Mouse (Mus musculus) olfactory bulb, adult 2 months (tissue): ENCODE measurements around the gene Hmg20b. TPM values are rescaled to one million over a fixed set of nuclear protein-coding genes. Genes with fewer than 3 reads are reported as not detected.

ENCODE experiments used
- H3K27ac ChIP-seq: fragments of 200-500 bp; 2 replicates; pipeline ENCODE4 v1.5.1; 2012; ENCODE audit warnings: low read depth, low read length; ENCODE audit not compliant: insufficient read depth
- H3K4me1 ChIP-seq: fragments of 200-500 bp; 2 replicates; pipeline ENCODE4 v1.6.1; 2012; ENCODE audit warnings: low read length; ENCODE audit not compliant: control insufficient read depth, insufficient read depth
- H3K4me3 ChIP-seq: fragments of 200-500 bp; 2 replicates; pipeline ENCODE4 v1.5.1; 2012; ENCODE audit warnings: mild to moderate bottlenecking, low read depth, low read length, moderate library complexity; ENCODE audit not compliant: insufficient read depth
- CTCF ChIP-seq: fragments of 200-500 bp; IDR thresholded peaks from 2 replicates; pipeline ENCODE4 v1.5.1; 2012; ENCODE audit warnings: low read depth, mild to moderate bottlenecking, low read length, moderate library complexity; ENCODE audit not compliant: insufficient read depth
- POLR2A ChIP-seq: fragments of 200-500 bp; IDR thresholded peaks from 2 replicates; pipeline ENCODE4 v1.6.1; 2012; ENCODE audit warnings: mild to moderate bottlenecking, low read depth, low read length, moderate library complexity; ENCODE audit not compliant: insufficient read depth
- WGBS: fragments of 180-500 bp; shearing (Covaris S2); methylation state at CpG from one replicate; pipeline ENCODE4 v1.1.7; 2018; 5-methylcytosine and 5-hydroxymethylcytosine counted together
- polyA plus RNA-seq: library from polyadenylated mRNA; stranded (reverse); fragments of >200 nt; gene quantifications from 2 replicates; pipeline ENCODE4 v1.2.4, GENCODE M21; 2012; ENCODE audit warnings: low replicate concordance; ENCODE audit not compliant: missing spikeins, insufficient read depth, insufficient read length

The Hmg20b gene
- polyA plus RNA-seq, 1 experiment = not detected

DNA sequence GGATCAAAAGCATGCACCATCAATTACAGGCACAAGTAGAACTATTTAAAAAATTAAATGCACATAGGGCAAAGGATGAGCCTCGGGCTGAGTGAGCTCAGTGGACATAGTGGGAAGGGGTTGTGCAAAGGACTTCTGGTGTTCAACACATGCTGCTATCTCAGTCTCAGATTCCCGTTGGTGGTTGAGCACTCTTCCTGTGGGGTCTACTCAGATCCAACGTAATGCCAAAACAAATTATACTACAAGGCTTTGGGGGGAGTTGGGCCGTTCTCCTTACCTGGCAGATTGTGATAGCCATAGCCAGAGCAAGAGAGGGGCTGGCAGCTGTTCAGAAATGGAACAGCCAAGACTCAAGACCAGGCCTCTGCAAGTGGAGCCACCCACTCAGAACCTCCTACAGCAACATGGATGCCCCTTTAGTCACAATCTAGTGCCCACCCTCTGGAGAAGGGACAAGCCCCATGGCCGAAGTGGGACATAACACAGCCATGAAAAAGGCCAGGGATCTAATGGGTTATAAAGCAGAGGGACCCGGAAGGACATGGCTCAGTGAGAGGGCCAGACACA, 29.6 kb upstream of the Hmg20b start:
- Histone ChIP-seq H3K27ac (no peak overlapping the region), H3K4me3 (no peak overlapping the region), H3K4me1 (peaks cover 20% of the 10 kb centered on the region)
- 89% methylated on average over 6 of the region's 6 CpGs for WGBS
- TF ChIP-seq POLR2A (no peak), CTCF (no peak)

DNA sequence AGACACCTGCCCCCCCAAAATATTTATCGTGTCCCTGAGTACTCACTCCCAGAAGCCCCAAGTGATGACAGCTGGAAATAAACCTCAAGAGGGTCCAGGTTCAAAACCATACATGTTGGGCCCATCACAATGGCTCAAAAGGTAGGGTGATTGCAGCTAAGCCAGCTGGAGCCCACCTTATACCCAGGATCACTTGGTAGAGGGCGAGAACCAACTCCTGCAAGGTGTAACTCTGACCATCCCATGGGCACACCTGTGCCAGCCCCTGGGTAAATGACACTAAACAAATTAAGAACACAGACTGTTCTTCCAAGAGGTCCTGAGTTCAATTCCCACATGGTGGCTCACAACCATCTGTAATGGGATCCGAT, 28.9 kb upstream of the Hmg20b start:
- Histone ChIP-seq H3K4me3 (peak overlapping the region; percentile 91; the same call in 1 of the 2 replicates), H3K4me1 (peaks cover 20% of the 10 kb centered on the region), H3K27ac (no peak overlapping the region)
- 55% methylated on average over 3 of the region's 3 CpGs for WGBS
- TF ChIP-seq CTCF = no peak
- TF ChIP-seq POLR2A = no peak

DNA sequence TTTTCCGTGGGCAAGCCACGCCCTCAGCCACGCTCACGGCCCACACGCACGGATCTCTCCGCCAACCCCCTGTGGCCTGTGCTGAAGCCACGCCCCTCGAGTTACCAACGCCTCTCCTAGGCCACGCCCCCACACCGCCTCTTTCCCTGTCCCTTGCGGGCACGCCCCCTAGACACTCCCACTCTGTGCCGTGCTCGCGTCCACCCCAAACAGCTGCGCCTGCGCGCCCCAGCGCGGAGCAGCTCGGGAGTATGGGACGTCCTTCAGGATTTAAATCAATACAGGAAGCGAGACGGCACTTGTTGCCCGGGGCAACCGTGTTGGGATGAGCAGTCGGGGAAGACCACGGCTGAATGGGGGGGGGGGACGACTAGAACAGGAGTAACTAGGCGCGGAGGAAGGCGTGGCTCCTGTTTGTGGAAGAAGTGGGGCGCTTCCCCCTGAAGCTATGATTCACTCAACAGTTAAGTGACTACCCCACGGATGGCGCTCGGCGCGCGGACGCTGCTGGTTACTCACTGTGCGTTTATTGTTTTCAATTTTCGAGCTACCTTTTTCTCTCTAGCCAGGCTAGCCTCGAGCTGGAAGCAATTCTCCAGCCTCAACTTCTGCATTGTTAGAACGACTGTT, 28.4 kb upstream of the Hmg20b start:
- peaks cover 20% of the 10 kb centered on the region for H3K4me1 ChIP-seq
- TF ChIP-seq CTCF (no peak), POLR2A (no peak)
- H3K27ac ChIP-seq = no peak overlapping the region
- peak overlapping the region; percentile 91 for H3K4me3 ChIP-seq
- under 1% methylated on average over 46 of the region's 46 CpGs for WGBS

DNA sequence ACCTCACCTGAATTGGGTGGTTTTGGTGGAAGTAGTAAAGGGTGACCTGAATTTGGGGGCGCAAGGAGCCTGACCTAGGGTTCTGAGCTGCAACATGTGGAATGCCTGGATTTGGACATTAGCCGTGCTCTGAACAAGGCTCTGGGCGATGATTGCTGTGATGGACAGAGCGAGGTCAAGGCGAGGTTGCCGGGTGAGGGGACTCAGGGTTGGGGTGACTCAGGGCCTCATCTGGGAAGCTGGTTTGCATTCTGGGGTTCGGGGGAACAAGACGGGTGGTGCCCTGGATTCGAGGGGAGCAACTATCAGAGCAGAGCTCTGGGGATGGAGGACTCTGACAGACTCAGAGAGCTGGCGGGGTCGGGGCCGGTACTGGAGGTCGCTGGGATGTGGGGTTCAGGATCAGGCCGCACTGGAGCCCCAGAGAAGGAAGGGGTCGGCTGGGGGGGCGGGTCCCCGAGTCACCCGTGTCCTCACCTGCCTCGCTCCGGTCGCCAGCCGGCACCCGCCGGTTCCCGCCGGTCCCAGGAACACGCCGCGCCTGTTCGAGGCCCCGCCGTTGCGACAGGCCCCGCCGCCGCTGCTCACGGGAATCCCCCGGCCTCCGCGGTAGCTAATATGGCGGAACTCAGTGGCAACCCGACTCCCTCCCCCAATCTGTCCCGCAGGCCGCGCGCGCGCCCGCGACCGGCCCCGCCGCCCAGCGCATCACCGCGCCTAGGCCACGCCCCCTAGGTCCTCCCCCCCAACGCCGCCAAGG, 27.7 kb upstream of the Hmg20b start, which contains the start of gene Fzr1:
TSS of gene Fzr1 (minus strand) at position 724 of the 760 bp plus-strand sequence.
- Histone ChIP-seq H3K27ac (0 out of 2 replicates have a peak within 1 kb of the TSS, but pooled peaks have one; percentile 37), H3K4me1 (peaks cover 20% of the 10 kb centered on the region), H3K4me3 (peak within 1 kb of the TSS; percentile 91)
- TF ChIP-seq POLR2A (peak; percentile 64), CTCF (no peak)
- 1% methylated on average over 57 of the region's 59 CpGs for WGBS

DNA sequence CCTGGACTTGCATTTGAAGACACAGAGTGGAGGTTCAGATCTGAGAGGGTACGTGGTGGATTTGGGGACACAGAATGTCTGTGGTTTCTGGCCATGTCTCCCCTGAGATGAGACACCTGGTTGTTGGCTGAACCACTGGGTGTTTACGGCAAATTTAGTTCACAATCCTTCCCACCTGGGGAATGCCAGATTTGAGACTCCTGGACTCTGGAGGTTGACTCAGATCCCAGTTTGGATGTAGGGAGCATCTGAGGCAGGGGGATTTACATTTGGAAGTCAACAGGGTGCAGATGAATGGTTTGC, 27.0 kb upstream of the Hmg20b start:
- Histone ChIP-seq H3K4me3 (peak overlapping the region; percentile 91), H3K27ac (no peak overlapping the region), H3K4me1 (peaks cover 20% of the 10 kb centered on the region)
- TF ChIP-seq POLR2A (no peak), CTCF (no peak)
- WGBS = 42% methylated on average over 2 of the region's 2 CpGs

DNA sequence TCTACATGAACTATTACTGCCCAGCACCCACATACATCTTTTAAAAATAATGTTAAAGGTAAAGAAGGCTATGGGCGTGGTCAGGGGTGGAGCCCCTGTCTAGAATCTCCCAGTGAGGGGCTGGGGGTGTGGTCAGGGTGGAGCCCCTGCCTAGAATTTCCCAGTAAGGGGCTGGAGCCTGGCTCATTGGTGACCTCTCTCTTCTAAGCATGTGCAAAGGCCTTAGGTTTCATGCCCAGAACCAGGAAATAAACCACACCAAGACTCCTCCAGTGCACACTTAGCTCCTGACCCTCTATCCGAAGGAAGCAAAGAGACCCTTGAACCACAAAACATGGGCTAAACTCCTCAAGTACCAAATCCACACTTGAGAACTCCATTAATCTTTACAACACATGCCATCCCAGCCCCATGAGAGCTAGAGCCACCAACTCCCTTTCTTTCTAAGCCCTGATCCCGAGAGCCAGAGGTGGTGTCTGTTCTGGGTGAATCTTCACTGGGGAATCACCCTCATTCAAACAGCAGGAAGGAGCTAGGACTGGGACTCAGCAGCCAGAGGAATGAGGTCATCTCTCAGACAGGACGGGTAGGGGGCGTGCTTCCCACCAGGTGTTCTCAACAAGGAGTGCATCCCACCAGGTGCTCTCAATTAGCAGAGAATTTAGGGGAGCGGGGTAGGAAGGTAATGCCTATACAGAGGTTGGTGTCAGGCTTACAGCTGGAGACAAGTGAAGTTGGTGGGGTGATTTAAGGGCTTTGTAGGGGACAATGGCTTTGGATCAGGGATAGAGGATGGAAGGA, 26.5 kb upstream of the Hmg20b start:
- whole genome bisulfite sequencing = 39% methylated on average over 6 of the region's 6 CpGs
- no peak for TF ChIP-seq POLR2A
- H3K4me3 ChIP-seq = 0 out of 2 replicates have a peak overlapping the region, but pooled peaks have one; percentile 91
- no peak overlapping the region for H3K27ac ChIP-seq
- H3K4me1 ChIP-seq = peaks cover 20% of the 10 kb centered on the region

DNA sequence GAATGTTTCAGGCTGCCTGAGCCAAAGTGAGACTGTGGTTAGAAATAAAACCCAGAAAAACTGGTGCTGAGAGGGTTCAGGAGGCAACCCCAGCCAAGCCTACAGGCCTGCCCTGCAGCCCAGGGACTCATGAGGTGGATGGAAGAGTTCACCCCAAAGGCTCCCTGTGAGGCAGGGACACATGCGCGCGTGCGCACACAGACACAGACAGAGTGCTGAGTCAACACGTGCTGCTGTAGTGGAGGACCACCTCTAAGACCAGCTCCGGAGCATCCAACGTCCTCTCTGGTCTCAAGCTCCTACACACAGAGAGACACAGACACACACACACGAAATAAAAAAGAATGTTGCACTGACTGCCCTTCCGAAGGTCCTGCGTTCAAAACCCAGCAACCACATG, 25.0 kb upstream of the Hmg20b start:
- no peak for TF ChIP-seq POLR2A
- TF ChIP-seq CTCF = no peak
- no peak overlapping the region for H3K4me3 ChIP-seq
- H3K27ac ChIP-seq = no peak overlapping the region
- H3K4me1 ChIP-seq = peaks cover 20% of the 10 kb centered on the region
- 90% methylated on average over 10 of the region's 10 CpGs for WGBS

DNA sequence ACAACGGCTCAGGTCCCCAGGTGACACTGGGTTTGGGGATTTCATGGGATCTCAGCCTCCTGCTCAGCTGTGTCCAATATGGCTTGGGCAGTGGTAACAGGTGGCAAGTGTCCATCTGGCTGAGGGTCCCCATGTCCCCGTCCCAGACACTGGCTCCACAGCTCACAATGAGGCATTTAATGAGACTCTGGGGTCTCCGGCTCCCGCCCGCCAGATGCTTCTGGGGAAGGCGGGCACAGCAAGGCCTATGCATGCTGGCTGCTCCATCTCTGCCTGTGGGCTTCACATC, 16.9 kb upstream of the Hmg20b start:
- 72% methylated on average over 6 of the region's 6 CpGs for WGBS
- Histone ChIP-seq H3K27ac (no peak overlapping the region), H3K4me3 (no peak overlapping the region), H3K4me1 (peaks cover 18% of the 10 kb centered on the region)
- TF ChIP-seq CTCF (no peak), POLR2A (no peak)
